Mouse (Mus musculus) heart, postnatal 0 days (tissue): Measurements from ENCODE around the gene Mfsd7a.

Experiments used
- CTCF ChIP-seq: IDR thresholded peaks from 2 replicates; pipeline ENCODE4 v1.5.1; 2016; ENCODE audit warnings: antibody characterized with exemption, control low read depth, low read depth
- EP300 ChIP-seq: IDR thresholded peaks from 2 replicates; pipeline ENCODE4 v1.6.1; 2016; ENCODE audit warnings: antibody characterized with exemption, low read depth

DNA sequence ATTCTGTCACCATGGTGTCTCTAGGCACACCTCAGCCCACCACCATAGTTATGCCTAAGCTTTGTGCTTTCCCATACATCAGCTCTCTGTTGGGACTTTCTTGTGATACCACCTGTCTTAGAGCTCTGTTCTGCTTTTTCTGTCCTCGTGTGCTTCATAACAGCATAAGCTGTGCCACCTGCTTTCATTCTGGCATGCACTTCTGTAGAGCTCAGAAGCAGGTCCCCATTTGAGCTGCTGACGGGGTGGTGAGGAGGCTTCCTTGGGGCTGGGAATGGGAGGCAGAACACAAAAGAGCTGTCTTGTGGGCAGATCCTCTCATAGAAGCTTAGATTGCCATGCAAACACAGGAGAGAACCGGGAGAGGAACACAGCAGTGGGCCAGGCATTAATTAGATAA is 27.3 kb upstream of the Mfsd7a start:
- TF ChIP-seq CTCF = no peak
- TF ChIP-seq EP300 = no peak
